Mouse (Mus musculus) heart, adult 18-20 months (tissue): ENCODE data around the gene Cpox. TPM values are rescaled to one million over a fixed set of nuclear protein-coding genes. Genes with fewer than 3 reads are reported as not detected.

Experiments used
- DNase-seq, 2 experiments: peaks; one replicate each; pipeline ENCODE4 v3.0.0; 2021 to 2022; ENCODE audit warnings: mixed read lengths in 1 of 2
- total RNA-seq, 2 experiments: library from RNA; stranded (reverse); gene quantifications; 2 replicates each; pipeline ENCODE4 v1.2.3; 2021

The Cpox gene
- total RNA-seq, 2 experiments from 2014 or later = 36.5 to 37.9 TPM

DNA sequence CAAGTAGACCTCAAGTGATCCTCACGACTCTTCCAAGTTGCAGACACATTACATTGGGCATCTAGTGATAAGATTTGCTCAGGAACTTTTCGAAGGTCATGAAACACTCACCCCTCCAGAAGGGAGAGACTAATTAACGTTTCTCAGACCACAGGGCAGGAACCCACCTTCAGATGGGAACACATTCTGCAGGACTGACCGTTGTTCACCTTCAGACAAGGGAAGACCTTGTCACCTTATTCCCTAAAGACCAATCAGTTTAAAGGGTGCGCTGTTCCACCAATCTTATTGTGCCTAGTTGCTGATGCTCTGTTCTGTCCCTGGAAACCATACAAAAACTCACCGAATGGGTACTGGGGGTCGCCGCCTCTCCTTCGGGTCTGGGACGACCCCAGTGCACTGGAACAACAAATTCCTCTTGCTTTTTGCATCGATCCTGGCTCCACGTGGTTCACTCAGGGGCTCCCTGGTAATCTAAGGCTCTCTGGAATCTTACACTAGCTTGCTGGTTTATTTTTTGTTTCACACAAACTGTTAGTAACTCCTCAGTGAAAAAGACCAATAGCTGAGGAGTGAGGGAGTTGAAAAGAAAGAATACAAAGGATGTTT, 30.8 kb downstream of the Cpox start:
- no peak for DNase-seq

DNA sequence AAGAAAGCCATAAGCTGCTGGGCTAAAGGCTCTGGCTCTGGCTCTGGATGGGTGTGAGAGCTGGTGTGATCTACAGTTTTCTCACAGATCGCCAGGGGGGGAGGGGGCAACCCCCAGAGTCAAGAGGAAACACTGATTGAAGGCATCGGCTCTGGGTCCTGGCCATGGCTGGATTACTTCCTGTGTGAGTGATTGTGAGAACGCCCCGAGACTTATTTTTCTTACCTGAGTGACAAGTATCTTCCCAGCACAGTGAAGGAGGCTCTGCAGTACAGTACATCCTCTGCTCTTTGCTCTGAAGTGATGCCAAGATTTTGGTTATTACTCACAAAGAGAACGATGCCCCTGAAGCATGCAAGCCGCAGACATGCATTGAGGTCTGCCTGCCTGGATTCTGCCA, 31.7 kb downstream of the Cpox start:
- DNase-seq = no peak

DNA sequence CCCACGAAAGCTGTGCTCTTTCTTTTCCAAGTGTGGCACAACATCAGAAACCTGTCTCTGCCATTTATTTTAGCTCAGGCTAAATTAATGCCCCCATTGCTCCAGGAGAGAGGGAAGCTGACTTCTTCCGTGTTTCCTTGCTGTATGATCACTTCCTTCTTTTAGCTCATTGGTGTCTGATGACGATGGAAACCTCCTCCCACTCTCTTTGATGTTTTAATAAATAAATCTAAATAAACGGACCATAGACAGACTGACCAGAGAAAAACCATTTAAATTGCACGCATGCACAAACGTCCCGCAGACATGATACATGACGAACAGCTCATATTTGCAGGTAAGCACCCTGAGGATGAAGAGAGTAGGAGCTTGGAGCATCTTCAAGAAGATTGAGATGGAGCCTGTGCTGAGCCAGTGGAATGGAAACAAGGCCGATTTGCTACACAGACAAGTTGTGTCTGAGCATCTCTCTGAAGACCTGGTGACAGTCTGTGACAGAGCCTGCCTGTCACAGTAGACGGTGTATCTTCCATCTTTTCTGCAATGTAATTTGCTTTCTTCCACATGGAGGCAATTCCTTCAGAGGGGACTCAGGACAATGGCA, 32.3 kb downstream of the Cpox start:
- no peak for DNase-seq

DNA sequence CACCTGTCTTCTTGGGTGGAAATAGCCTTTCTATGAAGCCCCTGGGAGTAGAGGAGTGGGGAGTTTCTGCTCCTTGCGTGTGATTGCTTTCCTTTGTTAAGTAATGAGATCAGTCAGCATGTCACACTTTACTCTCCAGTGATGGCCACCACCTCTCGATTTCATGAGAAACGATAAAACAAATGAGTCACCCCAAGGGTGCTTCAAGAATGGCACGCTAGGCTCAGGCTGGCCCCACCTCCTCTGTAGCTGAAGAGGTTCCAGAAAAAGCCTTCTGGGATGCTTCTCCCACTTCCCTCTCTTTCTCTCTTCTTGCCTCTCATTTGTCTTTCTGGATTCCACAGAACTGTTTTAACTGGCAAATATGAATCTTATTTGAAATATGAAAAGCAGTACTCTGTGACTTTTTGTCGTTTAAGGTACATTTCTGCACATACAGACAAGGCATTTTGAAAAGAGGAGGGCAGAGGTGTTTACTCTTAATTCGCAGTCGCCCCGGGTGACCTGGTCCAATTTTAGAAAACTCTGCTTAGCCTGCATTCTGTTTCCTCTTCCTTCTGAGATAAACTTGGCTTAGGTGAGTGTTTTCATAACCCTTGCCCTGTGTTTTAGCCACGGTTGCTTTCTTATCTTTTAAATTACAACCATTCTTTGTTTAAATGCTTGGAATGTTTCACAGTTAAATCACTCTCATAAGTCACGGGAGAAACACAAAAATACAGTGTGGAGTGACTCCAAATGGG, 33.5 kb downstream of the Cpox start:
- peak; percentile 41 to 52 for DNase-seq

DNA sequence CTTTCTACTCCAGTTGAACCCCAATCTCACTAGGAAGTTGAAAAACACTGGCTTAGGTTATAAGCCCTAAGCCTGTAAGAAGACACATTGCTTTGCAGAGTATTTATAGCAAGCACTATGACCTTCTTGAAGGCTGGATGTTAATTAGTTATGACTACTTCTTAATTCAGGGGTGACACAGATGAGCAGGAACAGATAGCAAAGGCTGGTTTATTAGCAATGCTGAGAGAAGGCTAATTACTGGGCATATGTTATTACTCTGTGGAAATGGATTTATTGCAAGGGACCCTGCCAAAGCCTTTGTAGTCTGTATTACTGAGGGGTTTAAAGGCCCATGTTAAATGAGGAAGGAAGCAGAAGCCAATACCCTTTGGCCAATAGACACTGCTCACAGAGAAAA, 34.9 kb downstream of the Cpox start:
- DNase-seq = no peak

DNA sequence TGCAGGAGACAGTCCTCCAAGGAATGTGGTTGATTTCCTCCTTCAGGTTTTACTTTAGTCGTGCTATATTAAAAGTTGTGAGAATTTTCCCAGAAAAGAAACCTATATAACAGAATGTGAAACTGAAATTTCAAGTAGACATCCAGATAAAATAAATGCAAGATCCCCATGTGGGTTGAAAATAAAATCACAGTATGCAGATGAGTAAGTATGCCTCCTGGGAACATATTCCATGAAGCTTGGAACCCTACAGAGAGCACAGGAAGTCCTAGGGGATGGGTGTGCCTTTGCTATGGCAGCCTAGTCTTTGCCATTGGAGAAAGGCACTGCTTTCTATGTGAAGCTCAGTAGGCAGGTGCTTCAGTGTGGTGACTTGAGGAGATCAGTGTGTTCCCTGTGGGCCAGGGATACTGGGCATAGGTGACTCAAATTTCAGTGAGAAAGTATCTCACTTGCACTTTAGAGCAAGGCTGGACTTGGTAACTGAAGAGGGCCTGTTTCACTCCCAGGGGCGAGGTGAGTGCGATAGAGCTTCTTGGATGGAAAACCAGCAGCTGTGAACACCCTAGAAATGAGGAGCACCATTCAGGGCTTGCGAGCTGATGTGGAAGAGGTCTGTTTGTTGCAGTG, 37.3 kb downstream of the Cpox start:
- no peak for DNase-seq

DNA sequence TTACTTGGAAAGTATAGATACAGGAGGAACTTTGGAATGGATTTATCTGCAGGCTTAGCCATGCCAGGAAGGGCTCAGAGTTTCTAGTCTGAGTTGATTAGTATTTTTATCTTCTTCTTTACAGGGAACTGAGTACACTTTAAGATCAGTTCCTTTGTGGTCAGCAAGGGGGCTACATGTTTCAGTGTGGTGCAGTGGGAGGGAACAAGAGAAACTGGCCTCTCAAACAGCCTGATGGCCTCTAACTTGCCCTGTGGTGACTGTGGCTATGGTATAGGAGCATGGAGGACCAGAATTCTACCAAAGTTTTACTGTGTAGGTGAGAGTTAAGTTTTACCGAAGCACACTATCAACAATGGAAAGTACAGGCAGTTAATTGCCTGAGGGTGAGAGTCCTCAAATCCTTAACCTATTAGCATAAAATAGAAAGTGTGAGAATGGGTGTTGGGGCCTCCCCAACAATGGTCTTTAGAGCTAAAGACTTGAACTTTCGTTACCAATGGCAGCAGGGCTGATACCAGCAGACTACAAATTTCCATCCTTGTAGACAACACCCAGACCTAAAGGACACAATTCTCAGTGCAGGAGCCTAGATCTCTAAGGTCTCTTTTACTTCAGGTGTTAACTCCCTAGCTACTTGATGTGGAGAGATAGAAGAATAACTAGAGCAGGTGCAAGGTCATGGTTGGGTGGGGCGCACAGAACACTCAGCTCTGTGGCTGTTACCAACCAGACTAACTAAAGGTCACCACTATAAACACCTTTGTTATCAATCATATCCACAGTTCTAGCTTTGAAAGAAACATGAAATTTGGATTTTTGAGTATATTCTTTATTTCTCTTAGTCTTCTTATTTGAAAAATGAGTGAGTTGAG, 38.7 kb downstream of the Cpox start:
- no peak for DNase-seq

DNA sequence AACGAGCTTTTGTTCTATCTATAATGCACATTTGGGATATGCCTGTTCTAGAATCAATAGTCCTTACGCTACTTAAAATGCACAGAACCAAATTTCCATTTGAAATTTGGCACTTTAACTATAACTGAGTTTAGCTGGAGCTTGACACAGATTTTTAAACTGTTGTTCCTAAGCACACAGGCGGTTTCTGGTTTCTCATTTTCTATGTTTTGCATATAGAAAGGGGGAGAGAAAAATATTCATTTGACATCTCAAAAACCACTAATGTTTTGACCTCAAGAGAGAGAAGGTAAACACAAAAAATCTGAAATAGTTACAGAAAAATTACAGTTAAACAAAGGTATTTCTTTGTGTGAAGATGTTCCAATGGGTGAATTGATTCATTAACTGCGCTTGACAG, 39.4 kb downstream of the Cpox start:
- no peak for DNase-seq

DNA sequence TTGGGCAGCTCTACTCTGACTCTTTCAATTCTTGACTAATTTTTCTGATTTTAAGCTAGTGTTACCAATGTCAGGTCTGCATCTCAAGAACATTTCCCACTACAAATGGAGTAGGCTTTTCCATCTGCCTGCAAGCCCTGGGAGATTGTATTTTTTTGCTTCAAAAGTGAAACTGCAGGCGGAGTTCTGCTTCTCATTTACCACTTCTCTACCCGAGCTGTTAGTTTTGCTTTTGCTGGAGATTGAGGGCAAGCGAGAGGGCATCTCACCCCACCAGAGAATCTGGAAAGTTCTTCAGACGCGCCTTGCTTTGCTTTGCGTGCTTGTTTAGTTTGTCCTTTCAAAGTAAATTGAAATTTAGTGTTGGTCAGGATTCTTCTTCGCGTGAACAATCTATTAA, 42.1 kb downstream of the Cpox start:
- no peak for DNase-seq

DNA sequence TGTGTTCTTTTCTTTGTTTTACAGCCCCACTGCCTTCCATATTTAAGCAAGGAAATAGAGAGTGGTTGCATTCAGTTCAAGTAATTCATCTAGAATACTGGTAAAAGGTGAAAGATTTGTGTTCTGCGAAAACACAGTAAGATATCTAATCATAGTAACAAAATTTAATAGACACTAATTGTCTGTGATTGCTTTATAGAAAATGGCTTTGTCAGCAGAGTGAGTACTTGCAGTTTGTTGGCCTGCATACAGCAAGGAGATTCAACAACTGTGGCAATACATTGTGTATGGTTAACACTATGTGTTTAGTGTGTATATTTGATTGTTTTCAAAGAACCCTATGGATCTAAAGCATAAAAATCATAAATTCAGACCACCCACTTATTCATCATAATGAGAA, 43.0 kb downstream of the Cpox start:
- no peak for DNase-seq

DNA sequence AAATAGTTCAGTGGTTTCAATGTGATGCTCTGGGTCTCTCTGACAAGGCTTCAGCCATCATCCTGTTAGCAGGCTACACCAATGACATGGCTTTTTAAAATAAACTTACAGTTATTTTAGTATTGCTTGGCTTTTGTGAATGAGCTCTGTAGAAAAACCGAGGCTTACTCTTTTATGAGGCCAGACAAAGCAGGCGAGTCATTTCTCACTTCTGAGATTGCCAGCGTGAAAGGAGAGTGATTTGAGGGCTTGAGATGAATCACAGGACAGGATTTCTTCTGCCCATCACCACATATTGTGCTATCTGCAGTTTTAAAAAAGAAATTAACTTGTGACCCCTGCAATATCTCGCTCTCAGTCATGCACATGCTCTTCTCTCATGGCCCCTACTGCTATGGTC, 44.9 kb downstream of the Cpox start:
- DNase-seq = no peak

DNA sequence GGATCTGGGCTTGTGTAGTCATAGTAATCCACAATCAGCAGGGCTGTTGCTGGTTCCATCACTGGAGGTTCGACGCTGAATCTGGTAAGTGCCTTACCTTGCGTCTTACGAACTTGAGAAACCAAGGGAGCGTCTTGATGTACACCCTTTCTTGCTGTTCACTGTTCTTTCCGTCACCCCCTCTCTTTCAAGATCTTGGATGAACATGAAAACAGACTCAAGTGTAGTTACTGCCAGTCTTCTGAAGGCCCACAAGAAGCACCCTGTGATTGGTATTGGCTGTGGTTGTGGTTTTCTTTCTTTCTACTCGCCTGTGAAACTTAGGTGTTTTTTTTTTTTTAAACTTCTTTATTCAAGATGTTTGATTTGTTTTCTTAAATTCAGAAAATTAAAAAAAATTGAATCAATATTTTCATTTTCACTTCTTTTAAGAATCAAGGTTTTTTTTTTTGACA, 48.6 kb downstream of the Cpox start, which contains the start of gene Gpr15:
Gene Gpr15 (minus strand): TSS at position 405 of the 455 bp plus-strand sequence.
- DNase-seq = no peak

DNA sequence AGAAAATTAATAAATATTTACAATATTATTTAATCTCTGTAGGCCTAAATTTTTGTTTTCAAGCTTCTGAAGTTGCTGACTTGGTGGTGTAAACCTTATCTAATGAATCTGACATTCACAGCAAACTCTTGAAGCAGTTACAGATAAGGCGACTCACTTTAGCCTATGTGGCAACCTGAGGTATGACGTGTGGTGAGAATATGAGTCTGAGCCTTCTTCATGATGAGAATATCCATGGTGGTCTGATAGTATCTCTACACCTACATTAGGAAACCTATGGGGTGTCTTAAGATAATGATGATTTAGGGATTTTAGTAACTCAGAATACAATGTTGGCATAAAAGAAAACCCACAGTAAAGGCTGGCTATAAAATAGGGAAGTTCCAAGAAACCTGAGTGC, 52.2 kb downstream of the Cpox start:
- DNase-seq = no peak

DNA sequence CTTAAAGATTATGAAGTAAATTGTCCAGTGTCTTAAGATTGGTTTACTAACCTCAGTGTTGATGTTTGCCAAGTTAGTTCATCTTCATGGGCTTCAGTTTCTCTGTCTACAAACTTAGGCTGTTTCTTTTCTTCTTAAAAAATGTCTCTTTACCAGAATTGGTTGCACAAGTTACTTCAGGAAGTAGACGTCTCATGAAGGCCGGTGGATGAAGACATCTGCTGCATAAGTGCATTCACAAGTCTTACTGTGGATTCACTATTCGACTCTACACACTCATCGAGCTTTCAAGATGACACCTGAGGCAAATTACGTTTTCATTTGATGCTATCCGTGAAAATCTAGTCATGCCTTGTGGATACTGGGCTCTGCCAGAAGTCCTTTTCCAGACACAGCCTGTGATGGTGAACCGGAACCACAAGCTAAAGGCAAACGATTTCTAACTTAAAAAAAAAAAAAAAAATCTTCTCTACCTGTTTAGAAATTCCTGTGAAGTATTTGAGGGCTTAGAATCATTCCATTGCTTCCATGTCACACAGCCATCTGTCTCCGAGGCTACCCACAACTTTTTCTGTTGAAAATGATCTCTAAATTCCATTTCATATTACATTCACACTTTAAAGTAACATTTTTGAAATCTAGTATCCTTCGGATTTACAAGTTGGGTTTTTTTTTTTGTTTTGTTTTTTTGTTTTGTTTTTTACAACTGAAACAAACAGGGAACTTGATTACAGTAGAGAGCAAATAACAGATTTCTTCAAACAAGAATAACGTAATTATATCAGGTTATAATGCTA, 56.8 kb downstream of the Cpox start:
- no peak for DNase-seq

DNA sequence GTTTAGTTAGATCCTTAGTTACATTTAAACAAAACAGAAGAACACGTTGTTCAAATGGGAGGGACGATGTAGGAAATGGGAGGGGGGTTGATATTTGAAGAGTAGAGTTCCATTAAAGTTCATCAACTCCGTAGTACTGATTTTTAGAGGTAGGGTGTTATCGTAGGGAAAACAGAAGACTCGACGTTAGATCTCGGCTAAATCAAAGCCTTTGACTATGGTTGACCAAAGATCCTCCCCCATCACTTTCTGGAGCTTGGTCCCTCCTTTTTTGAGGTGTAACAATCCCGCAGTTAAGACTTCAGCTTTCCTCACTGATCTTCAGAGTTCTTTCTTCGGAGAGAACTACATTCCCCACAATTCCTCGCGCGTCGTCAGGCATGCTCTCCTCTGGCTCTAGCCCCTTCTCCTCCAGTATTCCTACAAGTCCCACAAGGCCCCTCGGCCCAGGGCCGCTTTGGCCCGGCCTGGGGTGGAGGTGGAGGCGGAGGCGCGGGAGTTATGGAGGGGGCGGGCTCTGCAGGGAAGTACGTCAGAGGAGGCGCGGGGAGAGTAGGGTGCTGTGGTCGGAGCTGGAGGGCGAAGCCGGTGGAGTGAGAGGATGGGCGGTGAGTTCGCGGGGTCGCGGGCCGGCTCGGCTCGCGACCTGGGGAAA, 57.5 kb downstream of the Cpox start, which contains the start of gene Cldnd1:
Gene Cldnd1 (plus strand): TSS at position 434 of the 655 bp plus-strand sequence.
- peak; percentile 94 to 98 for DNase-seq

DNA sequence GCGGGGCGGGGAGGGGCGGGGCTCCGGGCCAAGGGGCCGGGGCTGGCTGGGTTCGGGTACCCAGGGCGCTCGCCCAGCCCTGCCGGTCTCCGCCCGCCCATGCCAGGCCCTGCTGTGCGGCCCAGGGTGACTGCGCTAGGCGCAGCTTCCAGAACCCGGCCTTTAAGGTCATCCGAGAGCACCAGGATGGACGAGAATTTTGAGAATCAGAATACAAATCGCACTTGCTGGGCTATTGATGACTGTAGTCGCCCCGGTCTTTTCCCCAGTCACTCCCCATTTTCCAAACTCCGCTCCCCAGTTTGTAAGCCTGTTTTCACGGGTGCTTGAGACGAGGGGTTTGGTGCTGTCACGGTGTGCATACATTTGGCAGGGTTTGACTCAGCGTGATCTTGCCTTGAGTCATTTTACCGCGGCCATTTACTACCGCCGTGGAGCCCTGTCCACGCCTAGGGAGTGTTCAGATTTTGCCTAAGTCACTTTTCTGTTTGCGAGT, 58.1 kb downstream of the Cpox start:
- no peak for DNase-seq

DNA sequence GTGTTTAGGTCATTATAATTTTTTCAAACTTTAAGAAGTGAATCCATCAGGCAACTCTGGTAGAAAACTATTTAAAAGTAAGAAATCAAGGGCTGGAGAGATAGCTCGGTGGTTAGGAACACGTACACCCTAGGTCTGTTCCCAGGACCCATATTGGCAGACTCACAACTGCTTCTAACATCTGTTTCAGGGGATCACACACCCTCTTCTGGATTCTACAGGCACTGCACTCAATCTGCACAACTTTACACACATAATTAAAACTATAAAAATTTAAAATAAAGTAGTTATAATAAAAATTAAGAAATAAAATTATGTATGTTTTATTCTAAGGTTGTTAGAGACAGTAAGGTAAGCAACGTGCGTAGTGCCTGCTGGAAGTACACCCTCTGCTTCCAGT, 68.1 kb downstream of the Cpox start:
- no peak for DNase-seq

DNA sequence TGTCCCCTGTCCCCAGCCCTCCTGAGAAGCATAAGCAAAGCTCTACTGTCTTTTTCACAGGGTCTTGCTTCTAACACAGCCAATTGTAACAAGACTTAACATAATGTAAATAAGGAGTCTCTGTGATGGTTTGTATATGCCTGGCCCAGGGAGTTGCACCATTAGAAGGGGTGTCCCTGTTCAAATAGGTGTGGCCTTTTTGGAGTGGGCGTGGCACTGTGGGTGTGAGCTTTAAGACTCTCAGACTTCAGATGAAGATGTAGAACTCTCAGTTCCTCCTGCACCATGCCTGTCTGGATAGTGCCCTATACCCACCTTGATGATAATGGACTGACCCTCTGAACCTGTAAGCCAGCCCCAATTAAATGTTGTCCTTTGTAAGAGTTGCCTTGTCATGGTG, 68.7 kb downstream of the Cpox start:
- DNase-seq = no peak

DNA sequence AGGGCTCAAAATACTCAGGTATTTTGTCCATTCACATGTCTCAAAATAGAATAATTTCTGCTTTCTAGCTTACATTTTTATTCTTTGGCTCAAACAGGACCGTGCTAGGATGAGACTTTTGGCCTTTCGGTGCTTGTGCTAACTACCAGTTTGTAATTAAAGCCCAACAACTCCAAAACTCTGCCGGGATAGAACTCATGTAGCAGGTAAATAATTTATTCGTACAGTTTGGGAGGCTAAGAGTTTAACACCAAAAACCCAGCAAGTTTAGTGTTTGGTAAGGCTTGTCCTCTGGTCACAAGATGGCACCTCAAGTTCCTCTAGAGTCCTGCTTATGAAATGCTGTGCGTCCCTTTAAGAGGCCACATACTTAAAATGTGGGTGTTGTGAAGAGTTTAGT, 70.7 kb downstream of the Cpox start:
- DNase-seq = no peak

DNA sequence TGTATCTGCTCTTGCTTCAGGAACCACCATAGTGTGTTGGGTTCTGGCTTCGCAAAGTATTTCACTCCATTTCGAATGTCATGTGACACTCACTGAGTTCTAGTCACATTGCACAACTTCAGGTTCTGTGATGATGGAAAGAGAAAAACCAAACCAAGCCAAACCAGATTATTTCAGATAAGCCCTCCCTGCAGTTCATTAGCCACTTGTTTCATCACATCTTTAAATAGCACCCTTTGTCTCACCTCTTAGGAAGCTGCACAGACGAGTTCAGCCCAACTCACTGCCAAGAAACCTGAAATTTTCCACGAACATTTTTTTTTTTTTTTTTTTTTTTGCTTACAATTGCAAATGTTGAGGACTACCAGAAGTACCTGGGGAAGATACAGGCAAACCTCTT, 76.6 kb downstream of the Cpox start:
- DNase-seq = peak; percentile 8 to 23
